Mouse (Mus musculus): ENCODE data around the gene Cars. TPM values are rescaled to one million over a fixed set of nuclear protein-coding genes. Genes with fewer than 3 reads are reported as not detected.

Gene Cars
- total RNA-seq (2012; rRNA removed) (40.8 and 62.2 TPM in 2 replicates), polyA plus RNA-seq (2012; ENCODE audit: insufficient read depth in 1 of 2, insufficient read length in 2 of 2, low read depth in 1 of 2, low replicate concordance in 2 of 2, missing spikeins in 1 of 2) (10 to 100 TPM in 1 of 2 experiments, not detected in 1; 73.5 TPM)

DNA sequence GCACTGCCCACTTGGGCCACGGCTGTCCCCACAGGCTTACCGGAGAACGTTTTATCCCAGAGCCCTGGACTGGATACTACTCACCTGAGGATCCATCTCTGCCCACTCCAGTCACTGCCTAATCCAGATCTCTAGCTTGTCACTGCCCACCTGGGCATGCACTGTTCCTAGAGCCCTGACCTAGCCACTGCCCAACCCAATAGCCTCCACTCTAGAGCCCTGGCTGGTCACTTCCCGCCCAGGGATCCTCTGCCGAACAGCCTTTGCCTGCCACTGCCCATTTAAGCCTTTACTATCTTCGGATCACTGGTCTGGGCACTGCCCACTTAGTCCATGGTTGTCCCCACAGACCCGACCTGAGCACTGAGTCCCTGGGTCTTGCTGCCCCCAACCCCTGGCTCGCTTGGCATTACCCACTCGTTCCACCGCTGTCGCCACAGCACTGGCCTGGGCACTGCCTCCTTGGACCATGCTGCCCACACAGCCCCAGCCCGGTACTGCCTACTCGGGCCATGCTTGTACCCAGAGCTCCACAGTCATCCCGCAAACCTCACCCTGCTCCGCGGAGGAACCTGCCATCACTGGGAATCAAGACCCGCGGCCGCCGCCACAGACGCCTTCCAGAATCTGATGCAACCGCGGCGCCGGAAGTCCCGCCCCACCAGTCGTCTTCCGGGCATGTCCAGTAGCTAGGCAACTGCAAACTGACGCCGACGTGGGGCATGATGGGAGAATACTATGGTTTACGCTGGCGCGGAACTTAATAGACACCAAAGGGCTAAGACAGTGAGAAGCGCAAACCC lies at the start of gene Cars:
Gene Cars, minus strand, starts transcription at position 663 of the 803 bp plus-strand sequence.
- no peaks in the 10 kb centered on the region for H3K9me3 ChIP-seq (replicated peaks; ENCODE audit: insufficient read depth, low read length)
- peak within 1 kb of the TSS; percentile 41; the same call in 1 of the 2 replicates for H3K27ac ChIP-seq (ENCODE audit: control insufficient read depth, low read depth, low read length)
- H3K9ac ChIP-seq (ENCODE audit: control insufficient read depth, low read depth, low read length, poor library complexity, severe bottlenecking) = peak within 1 kb of the TSS; percentile 86
- H3K79me2 ChIP-seq (ENCODE audit: control insufficient read depth, insufficient read depth, low read length, poor library complexity) = peaks cover 37% of the 10 kb centered on the region
- peaks cover 0 to 11% of the 10 kb centered on the region in 2 experiments; a peak in 3 of 4 replicates for H3K4me1 ChIP-seq (ENCODE audit: control insufficient read depth in 1 of 2, insufficient read depth in 2 of 2, low read length in 2 of 2)
- no peaks in the 10 kb centered on the region for H3K27me3 ChIP-seq (ENCODE audit: control insufficient read depth in 1 of 2, insufficient read depth in 2 of 2, low read length in 2 of 2)
- peak; percentile 99 for DNase-seq (ENCODE audit: low read depth, low spot score)
- peaks cover 3 to 16% of the 10 kb centered on the region in 2 experiments for H3K36me3 ChIP-seq (ENCODE audit: control insufficient read depth in 1 of 2, insufficient read depth in 2 of 2, low read length in 2 of 2)
- H3K4me3 ChIP-seq (ENCODE audit: control insufficient read depth in 1 of 2, insufficient read depth in 1 of 2, low read depth in 2 of 2, low read length in 2 of 2) = peak within 1 kb of the TSS; percentile 74 to 82
- TF ChIP-seq UBTF (IDR thresholded peaks at IDR 0.05; ENCODE audit: borderline replicate concordance, insufficient read depth, low read depth, low read length) = no peak
- no peak for TF ChIP-seq TAL1 (IDR thresholded peaks at IDR 0.05; ENCODE audit: low read length)
- TF ChIP-seq ZNF384 (IDR thresholded peaks at IDR 0.05; ENCODE audit: low read depth, low read length) = no peak
- TF ChIP-seq BHLHE40 (IDR thresholded peaks at IDR 0.05; ENCODE audit: borderline replicate concordance, low read depth, low read length) = no peak
- no peak for TF ChIP-seq CHD2 (IDR thresholded peaks at IDR 0.05; ENCODE audit: low read length)
- no peak for TF ChIP-seq USF1 (IDR thresholded peaks at IDR 0.05; ENCODE audit: low read depth, low read length)
- TF ChIP-seq CTCF (IDR thresholded peaks at IDR 0.05 in 2 of 3, conservative IDR thresholded peaks at IDR 0.05 in 1 of 3; ENCODE audit: control insufficient read depth in 1 of 3, insufficient read depth in 1 of 3, low read depth in 2 of 3, low read length in 3 of 3, poor library complexity in 1 of 3, severe bottlenecking in 1 of 3) = no peak
- TF ChIP-seq E2F4 (IDR thresholded peaks at IDR 0.05; ENCODE audit: borderline replicate concordance, low read depth, low read length) = 0 out of 2 replicates have a peak, but pooled peaks have one; percentile 19
- peak; percentile 43; the same call in 1 of the 2 replicates for TF ChIP-seq NRF1 (IDR thresholded peaks at IDR 0.05; ENCODE audit: insufficient read depth, low read depth, low read length, poor library complexity, severe bottlenecking)
- TF ChIP-seq POLR2A (IDR thresholded peaks at IDR 0.05; ENCODE audit: control insufficient read depth in 1 of 2, insufficient read depth in 1 of 2, low read depth in 1 of 2, low read length in 2 of 2, poor library complexity in 1 of 2) = peak; percentile 43 to 91; a peak in 3 of 4 replicates
- peak; percentile 57 for TF ChIP-seq TCF12 (IDR thresholded peaks at IDR 0.05; ENCODE audit: low read depth, low read length)
- no peak for TF ChIP-seq USF2 (IDR thresholded peaks at IDR 0.05; ENCODE audit: borderline replicate concordance in 1 of 2, insufficient read depth in 1 of 2, low read depth in 1 of 2, low read length in 2 of 2)
- TF ChIP-seq MEF2A (IDR thresholded peaks at IDR 0.05; ENCODE audit: extremely low read depth, insufficient replicate concordance, low read depth, low read length, poor library complexity, severe bottlenecking) = no peak
- no peak for TF ChIP-seq ZKSCAN1 (IDR thresholded peaks at IDR 0.05; ENCODE audit: low read depth, low read length)
- TF ChIP-seq MAFK (IDR thresholded peaks at IDR 0.05; ENCODE audit: borderline replicate concordance, low read depth, low read length) = no peak
- TF ChIP-seq GATA1 (IDR thresholded peaks at IDR 0.05; ENCODE audit: low read depth, low read length) = no peak
- TF ChIP-seq KAT2A (conservative IDR thresholded peaks at IDR 0.05; ENCODE audit: low read depth, low read length) = no peak; the same call in 1 of the 2 replicates
- no peak for TF ChIP-seq MYC (IDR thresholded peaks at IDR 0.05; ENCODE audit: low read depth, low read length)
- no peak for TF ChIP-seq CHD1 (IDR thresholded peaks at IDR 0.05; ENCODE audit: low read depth, low read length)
- no peak for TF ChIP-seq MAZ (IDR thresholded peaks at IDR 0.05; ENCODE audit: low read depth, low read length)
- no peak for TF ChIP-seq RCOR1 (IDR thresholded peaks at IDR 0.05; ENCODE audit: low read depth, low read length)
- TF ChIP-seq MAX (IDR thresholded peaks at IDR 0.05; ENCODE audit: low read length) = no peak
- TF ChIP-seq HCFC1 (IDR thresholded peaks at IDR 0.05; ENCODE audit: low read depth, low read length) = peak; percentile 92
- no peak for TF ChIP-seq SMC3 (IDR thresholded peaks at IDR 0.05; ENCODE audit: low read depth, low read length)
- no peak for TF ChIP-seq POLR2AphosphoS5 (IDR thresholded peaks at IDR 0.05; ENCODE audit: borderline replicate concordance, low read depth, low read length)
- TF ChIP-seq ELF1 (IDR thresholded peaks at IDR 0.05; ENCODE audit: low read depth, low read length) = peak; percentile 92
- peak; percentile 58; the same call in 1 of the 2 replicates for TF ChIP-seq ETS1 (IDR thresholded peaks at IDR 0.05; ENCODE audit: low read depth, low read length)
- peak; percentile 87 for TF ChIP-seq NELFE (IDR thresholded peaks at IDR 0.05; ENCODE audit: low read depth, low read length)
- TF ChIP-seq TBP (IDR thresholded peaks at IDR 0.05; ENCODE audit: low read depth, low read length) = peak; percentile 61; the same call in 1 of the 2 replicates
- peak; percentile 97 for TF ChIP-seq MXI1 (IDR thresholded peaks at IDR 0.05; ENCODE audit: low read depth, low read length)
- no peak for TF ChIP-seq JUND (IDR thresholded peaks at IDR 0.05; ENCODE audit: low read depth, low read length)
- no peak for TF ChIP-seq GABPA (IDR thresholded peaks at IDR 0.05; ENCODE audit: low read depth, low read length)
- TF ChIP-seq MYB (IDR thresholded peaks at IDR 0.05; ENCODE audit: low read depth, low read length) = no peak
- peak; percentile 100 for TF ChIP-seq SIN3A (IDR thresholded peaks at IDR 0.05; ENCODE audit: low read length)
- TF ChIP-seq POLR2AphosphoS2 (IDR thresholded peaks at IDR 0.05; ENCODE audit: low read length) = peak; percentile 92
